Mouse (Mus musculus): ENCODE measurements around the gene Slc16a2. TPM values are rescaled to one million over a fixed set of nuclear protein-coding genes. Genes with fewer than 3 reads are reported as not detected.
"Not testable (repeated sequence)": the region's sequence is repeated elsewhere in the genome, so short reads cannot be mapped to it uniquely, and the experiment has no call there.

Gene Slc16a2
- polyA plus RNA-seq, 1 experiment from 2014 or later: 3.5 TPM

- H3K4me2 ChIP-seq: peak overlapping the region; percentile 66
- peaks cover 64% of the 10 kb centered on the region for H3K27me3 ChIP-seq
- H3K4me1 ChIP-seq (replicated peaks): no peaks in the 10 kb centered on the region
- H3K4me3 ChIP-seq (replicated peaks): peak overlapping the region; percentile 44
- H3K9ac ChIP-seq: peak overlapping the region; percentile 26; the same call in 1 of the 2 replicates
- no peak overlapping the region for H3K27ac ChIP-seq
- H3K9me3 ChIP-seq (replicated peaks): no peaks in the 10 kb centered on the region
- ATAC-seq (ENCODE audit: low read depth): peak; percentile 78
- WGBS (ENCODE audit: insufficient replicate concordance): 1% methylated on average over 41 of the region's 41 CpGs
- H3K36me3 ChIP-seq: no peaks in the 10 kb centered on the region
- DNase-seq: peak; percentile 16
Measured at GRCm38 (mm10) chrX:103695165-103695996, 126.4 kb downstream of the Slc16a2 start.

- Histone ChIP-seq H3K9ac (peak overlapping the region; percentile 26; the same call in 1 of the 2 replicates), H3K27ac (no peak overlapping the region), H3K4me2 (peak overlapping the region; percentile 66), H3K9me3 (replicated peaks) (no peaks in the 10 kb centered on the region), H3K4me1 (replicated peaks) (no peaks in the 10 kb centered on the region), H3K36me3 (no peaks in the 10 kb centered on the region), H3K27me3 (peaks cover 62% of the 10 kb centered on the region), H3K4me3 (replicated peaks) (peak overlapping the region; percentile 44)
- no peak; the same call in 1 of the 2 replicates for ATAC-seq (ENCODE audit: low read depth)
- 8% methylated on average over 17 of the region's 17 CpGs for WGBS (ENCODE audit: insufficient replicate concordance)
- no peak for DNase-seq
Measured at GRCm38 (mm10) chrX:103694787-103695164, 127.0 kb downstream of the Slc16a2 start.

- H3K36me3 ChIP-seq: no peaks in the 10 kb centered on the region
- no peak for DNase-seq
- H3K27me3 ChIP-seq: peaks cover 62% of the 10 kb centered on the region
- no peak overlapping the region for H3K27ac ChIP-seq
- no peak for ATAC-seq (ENCODE audit: low read depth)
- no peak overlapping the region for H3K9ac ChIP-seq
- H3K4me1 ChIP-seq (replicated peaks): no peaks in the 10 kb centered on the region
- 37% methylated on average over 10 of the region's 10 CpGs for WGBS (ENCODE audit: insufficient replicate concordance)
- no peak overlapping the region for H3K4me3 ChIP-seq (replicated peaks)
- no peaks in the 10 kb centered on the region for H3K9me3 ChIP-seq (replicated peaks)
- H3K4me2 ChIP-seq: peak overlapping the region; percentile 66
Measured at GRCm38 (mm10) chrX:103694381-103694780, 127.4 kb downstream of the Slc16a2 start.

GRCm38 (mm10) chrX:103692916-103693315, 128.9 kb downstream of the Slc16a2 start:
- no peak overlapping the region for H3K4me3 ChIP-seq (replicated peaks)
- no peak overlapping the region for H3K27ac ChIP-seq
- no peaks in the 10 kb centered on the region for H3K9me3 ChIP-seq (replicated peaks)
- H3K4me2 ChIP-seq: no peak overlapping the region
- H3K9ac ChIP-seq: no peak overlapping the region
- DNase-seq (no peak), ATAC-seq (ENCODE audit: low read depth) (no peak)
- H3K36me3 ChIP-seq: no peaks in the 10 kb centered on the region
- WGBS (ENCODE audit: insufficient replicate concordance): 65% methylated on average over 5 of the region's 5 CpGs
- peaks cover 67% of the 10 kb centered on the region for H3K27me3 ChIP-seq
- H3K4me1 ChIP-seq (replicated peaks): no peaks in the 10 kb centered on the region

- 65% methylated on average over 2 of the region's 2 CpGs for WGBS (ENCODE audit: insufficient replicate concordance)
- Histone ChIP-seq H3K4me1 (replicated peaks) (no peaks in the 10 kb centered on the region), H3K4me2 (no peak overlapping the region), H3K9me3 (replicated peaks) (no peaks in the 10 kb centered on the region), H3K4me3 (replicated peaks) (no peak overlapping the region), H3K9ac (no peak overlapping the region), H3K27ac (no peak overlapping the region), H3K27me3 (peaks cover 38% of the 10 kb centered on the region), H3K36me3 (no peaks in the 10 kb centered on the region)
- no peak for DNase-seq
- ATAC-seq (ENCODE audit: low read depth): no peak
Measured at GRCm38 (mm10) chrX:103688551-103688950, 133.2 kb downstream of the Slc16a2 start.

- Histone ChIP-seq H3K4me2 (no peak overlapping the region), H3K9ac (no peak overlapping the region), H3K27ac (no peak overlapping the region), H3K4me1 (replicated peaks) (no peaks in the 10 kb centered on the region), H3K27me3 (peaks cover 3% of the 10 kb centered on the region; the same call in 1 of the 2 replicates), H3K9me3 (replicated peaks) (no peaks in the 10 kb centered on the region), H3K4me3 (replicated peaks) (no peak overlapping the region), H3K36me3 (no peaks in the 10 kb centered on the region)
- ATAC-seq (ENCODE audit: low read depth) (no peak), DNase-seq (no peak)
- 24% methylated on average over 2 of the region's 2 CpGs for WGBS (ENCODE audit: insufficient replicate concordance)
Measured at GRCm38 (mm10) chrX:103674674-103675073, 147.1 kb downstream of the Slc16a2 start.

- H3K9me3 ChIP-seq (replicated peaks): no peaks in the 10 kb centered on the region
- ATAC-seq (ENCODE audit: low read depth) (no peak), DNase-seq (no peak)
- H3K36me3 ChIP-seq: no peaks in the 10 kb centered on the region
- no peaks in the 10 kb centered on the region for H3K4me1 ChIP-seq (replicated peaks)
- 50% methylated on average over 3 of the region's 3 CpGs for WGBS (ENCODE audit: insufficient replicate concordance)
- H3K27ac ChIP-seq: no peak overlapping the region
- H3K27me3 ChIP-seq: peaks cover 3% of the 10 kb centered on the region; the same call in 1 of the 2 replicates
- H3K9ac ChIP-seq: no peak overlapping the region
- no peak overlapping the region for H3K4me3 ChIP-seq (replicated peaks)
- no peak overlapping the region for H3K4me2 ChIP-seq
Measured at GRCm38 (mm10) chrX:103673761-103674160, 148.0 kb downstream of the Slc16a2 start.

GRCm38 (mm10) chrX:103670245-103670644, 151.5 kb downstream of the Slc16a2 start:
- H3K4me3 ChIP-seq (replicated peaks): no peak overlapping the region
- no peak overlapping the region for H3K27ac ChIP-seq
- H3K9me3 ChIP-seq (replicated peaks): no peaks in the 10 kb centered on the region
- no peaks in the 10 kb centered on the region for H3K4me1 ChIP-seq (replicated peaks)
- ATAC-seq (ENCODE audit: low read depth): no peak
- DNase-seq: no peak
- no peak overlapping the region for H3K9ac ChIP-seq
- H3K4me2 ChIP-seq: no peak overlapping the region
- no peaks in the 10 kb centered on the region; the same call in 1 of the 2 replicates for H3K27me3 ChIP-seq
- no peaks in the 10 kb centered on the region for H3K36me3 ChIP-seq

GRCm38 (mm10) chrX:103664445-103664844, 157.3 kb downstream of the Slc16a2 start:
- 50% methylated on average over 10 of the region's 10 CpGs for WGBS (ENCODE audit: insufficient replicate concordance)
- not testable (repeated sequence) for H3K9ac ChIP-seq; DNase-seq; H3K27ac ChIP-seq; H3K36me3 ChIP-seq; H3K27me3 ChIP-seq; ATAC-seq (ENCODE audit: low read depth); H3K4me1 ChIP-seq (replicated peaks); H3K9me3 ChIP-seq (replicated peaks); H3K4me3 ChIP-seq (replicated peaks); H3K4me2 ChIP-seq

- H3K9ac ChIP-seq: no peak overlapping the region
- H3K4me2 ChIP-seq: no peak overlapping the region
- ATAC-seq (ENCODE audit: low read depth) (no peak), DNase-seq (no peak)
- peaks cover 6% of the 10 kb centered on the region; the same call in 1 of the 2 replicates for H3K27me3 ChIP-seq
- H3K27ac ChIP-seq: no peak overlapping the region
- H3K4me3 ChIP-seq (replicated peaks): no peak overlapping the region
- no peaks in the 10 kb centered on the region for H3K9me3 ChIP-seq (replicated peaks)
- H3K36me3 ChIP-seq: no peaks in the 10 kb centered on the region
- WGBS (ENCODE audit: insufficient replicate concordance): 54% methylated on average over 4 of the region's 4 CpGs
- no peaks in the 10 kb centered on the region for H3K4me1 ChIP-seq (replicated peaks)
Measured at GRCm38 (mm10) chrX:103658985-103659384, 162.8 kb downstream of the Slc16a2 start.

GRCm38 (mm10) chrX:103653021-103653420, 168.8 kb downstream of the Slc16a2 start:
- 53% methylated on average over 2 of the region's 2 CpGs for WGBS (ENCODE audit: insufficient replicate concordance)
- Histone ChIP-seq H3K36me3 (no peaks in the 10 kb centered on the region), H3K4me1 (replicated peaks) (no peaks in the 10 kb centered on the region), H3K27me3 (no peaks in the 10 kb centered on the region), H3K27ac (no peak overlapping the region), H3K9ac (no peak overlapping the region), H3K4me3 (replicated peaks) (no peak overlapping the region), H3K9me3 (replicated peaks) (no peaks in the 10 kb centered on the region), H3K4me2 (no peak overlapping the region)
- ATAC-seq (ENCODE audit: low read depth) (no peak), DNase-seq (no peak)

GRCm38 (mm10) chrX:103652048-103652447, 169.7 kb downstream of the Slc16a2 start:
- Histone ChIP-seq H3K27me3 (no peaks in the 10 kb centered on the region), H3K9me3 (replicated peaks) (no peaks in the 10 kb centered on the region), H3K4me1 (replicated peaks) (no peaks in the 10 kb centered on the region), H3K4me3 (replicated peaks) (no peak overlapping the region), H3K4me2 (no peak overlapping the region), H3K27ac (no peak overlapping the region), H3K9ac (no peak overlapping the region), H3K36me3 (no peaks in the 10 kb centered on the region)
- DNase-seq: no peak
- ATAC-seq (ENCODE audit: low read depth): no peak
- 57% methylated on average over 1 of the region's 1 CpGs for whole genome bisulfite sequencing (ENCODE audit: insufficient replicate concordance)
